Mouse (Mus musculus) G1E (cell line): ENCODE measurements around the gene Rap2b. TPM values are rescaled to one million over a fixed set of nuclear protein-coding genes. Genes with fewer than 3 reads are reported as not detected.
A peak's percentile ranks its signal among the peaks of the same experiment; 100 is the strongest.

Experiments
- ATAC-seq: 2 replicates; pipeline ENCODE4 v1.8.0; 2016; ENCODE audit warnings: mild to moderate bottlenecking; ENCODE audit not compliant: insufficient number of reproducible peaks, poor library complexity, low FRiP score, severe bottlenecking; ENCODE audit errors: extremely low read depth
- DNase-seq: peaks from one replicate; pipeline ENCODE4 v3.0.0; 2012; ENCODE audit warnings: low spot score
- H3K27me3 ChIP-seq: 2 replicates; pipeline ENCODE4 v1.6.1; 2012; ENCODE audit warnings: mild to moderate bottlenecking, low read length, inconsistent platforms; ENCODE audit not compliant: insufficient read depth
- H3K36me3 ChIP-seq: replicated peaks from 2 replicates; pipeline ENCODE3; 2012; ENCODE audit warnings: mild to moderate bottlenecking, inconsistent platforms
- H3K4me1 ChIP-seq: 2 replicates; pipeline ENCODE4 v1.6.1; 2012; ENCODE audit warnings: low read depth, low read length, inconsistent platforms, mixed read lengths; ENCODE audit not compliant: insufficient read depth
- H3K4me3 ChIP-seq: 2 replicates; pipeline ENCODE4 v1.5.1; 2012; ENCODE audit warnings: low read depth, mild to moderate bottlenecking, inconsistent platforms, low read length, moderate library complexity, mixed read lengths
- H3K9me3 ChIP-seq: replicated peaks from 2 replicates; pipeline ENCODE4 v1.6.1; 2012; ENCODE audit warnings: inconsistent platforms
- CTCF ChIP-seq: IDR thresholded peaks from 2 replicates; pipeline ENCODE4 v1.5.1; 2012; ENCODE audit warnings: low read depth, low read length, inconsistent platforms, mixed read lengths
- GATA1 ChIP-seq: IDR thresholded peaks from 2 replicates; pipeline ENCODE4 v1.6.1; 2012; ENCODE audit warnings: borderline replicate concordance, low read length, inconsistent platforms, mixed read lengths
- GATA2 ChIP-seq: IDR thresholded peaks from 2 replicates; pipeline ENCODE4 v1.6.1; 2012; ENCODE audit warnings: low read depth, low read length, inconsistent platforms, borderline replicate concordance
- POLR2AphosphoS5 ChIP-seq: IDR thresholded peaks from 2 replicates; pipeline ENCODE4 v1.6.1; 2012; ENCODE audit warnings: low read depth, low read length, inconsistent platforms; ENCODE audit not compliant: insufficient replicate concordance
- TAL1 ChIP-seq: conservative IDR thresholded peaks from 2 replicates; pipeline ENCODE4 v1.6.1; 2012; ENCODE audit warnings: low read depth, low read length, inconsistent platforms, mixed read lengths
- polyA plus RNA-seq: library from polyadenylated mRNA; stranded (reverse); fragments of >175 nt; gene quantifications from 2 replicates; pipeline ENCODE4 v1.2.3, GENCODE M21; 2012
- total RNA-seq, 2 experiments: library from RNA; stranded (forward) in 1 of 2; stranded (reverse) in 1 of 2; fragments of 200-1000 nt in 1 of 2; fragments of >200 nt in 1 of 2; fragmentation: Nextera tagmentation in 1 of 2; gene quantifications; 2 replicates each; pipeline ENCODE4 v1.2.3; 2014 to 2017

Gene Rap2b
- total and polyA plus RNA-seq, 3 experiments, result 6.9 to 7.8 (median 7.5) TPM

GRCm38 (mm10) chr3:61362821-61363160 is 1.4 kb downstream of the Rap2b start:
- no peak for DNase-seq
- TF ChIP-seq TAL1 (no peak), GATA1 (no peak), POLR2AphosphoS5 (no peak), CTCF (no peak), GATA2 (no peak)
- Histone ChIP-seq H3K27me3 (peaks cover 16% of the 10 kb centered on the region), H3K9me3 (no peaks in the 10 kb centered on the region), H3K4me1 (peaks cover 37% of the 10 kb centered on the region), H3K36me3 (peaks cover 2% of the 10 kb centered on the region), H3K4me3 (peak overlapping the region; percentile 82)
- ATAC-seq, result no peak

GRCm38 (mm10) chr3:61363161-61363988 is 1.9 kb downstream of the Rap2b start:
- Histone ChIP-seq H3K36me3 (peaks cover 5% of the 10 kb centered on the region), H3K9me3 (no peaks in the 10 kb centered on the region), H3K4me3 (peak overlapping the region; percentile 82), H3K4me1 (peaks cover 42% of the 10 kb centered on the region), H3K27me3 (peaks cover 16% of the 10 kb centered on the region)
- ATAC-seq (peak; percentile 81), DNase-seq (peak; percentile 85)
- TF ChIP-seq CTCF (no peak), GATA1 (no peak), TAL1 (no peak), GATA2 (no peak), POLR2AphosphoS5 (no peak)

GRCm38 (mm10) chr3:61363989-61364660 is 2.7 kb downstream of the Rap2b start:
- H3K27me3 ChIP-seq, result peaks cover 11% of the 10 kb centered on the region
- H3K9me3 ChIP-seq, result no peaks in the 10 kb centered on the region
- ATAC-seq (peak; percentile 38), DNase-seq (peak; percentile 86)
- peaks cover 9% of the 10 kb centered on the region for H3K36me3 ChIP-seq
- peak overlapping the region; percentile 82 for H3K4me3 ChIP-seq
- H3K4me1 ChIP-seq, result peaks cover 46% of the 10 kb centered on the region
- TF ChIP-seq CTCF, result no peak
- no peak for TF ChIP-seq TAL1
- no peak for TF ChIP-seq GATA1
- TF ChIP-seq GATA2, result no peak
- no peak for TF ChIP-seq POLR2AphosphoS5

- no peaks in the 10 kb centered on the region for H3K9me3 ChIP-seq
- DNase-seq, result no peak
- no peak for ATAC-seq
- TF ChIP-seq TAL1, result no peak
- no peak for TF ChIP-seq GATA2
- TF ChIP-seq POLR2AphosphoS5, result no peak
- no peak for TF ChIP-seq CTCF
- TF ChIP-seq GATA1, result no peak
- peaks cover 9% of the 10 kb centered on the region; the same call in 1 of the 2 replicates for H3K27me3 ChIP-seq
- peaks cover 46% of the 10 kb centered on the region for H3K4me1 ChIP-seq
- H3K4me3 ChIP-seq, result peak overlapping the region; percentile 82
- H3K36me3 ChIP-seq, result peaks cover 9% of the 10 kb centered on the region
Observed at GRCm38 (mm10) chr3:61364661-61364977, 3.2 kb downstream of the Rap2b start.

GRCm38 (mm10) chr3:61364978-61365778 is 3.7 kb downstream of the Rap2b start:
- Histone ChIP-seq H3K4me1 (peaks cover 46% of the 10 kb centered on the region), H3K9me3 (no peaks in the 10 kb centered on the region), H3K27me3 (peaks cover 9% of the 10 kb centered on the region; the same call in 1 of the 2 replicates), H3K4me3 (peak overlapping the region; percentile 82), H3K36me3 (peaks cover 9% of the 10 kb centered on the region)
- DNase-seq (peak; percentile 6), ATAC-seq (no peak)
- TF ChIP-seq POLR2AphosphoS5 (no peak), GATA2 (no peak), GATA1 (no peak), CTCF (no peak), TAL1 (no peak)
